Mouse (Mus musculus) G1E (cell line): ENCODE results near the gene Aacs.

Experiments
- CTCF ChIP-seq: IDR thresholded peaks from 2 replicates; pipeline ENCODE4 v1.5.1; 2012; ENCODE audit warnings: low read depth, low read length, inconsistent platforms, mixed read lengths
- GATA1 ChIP-seq: IDR thresholded peaks from 2 replicates; pipeline ENCODE4 v1.6.1; 2012; ENCODE audit warnings: borderline replicate concordance, low read length, inconsistent platforms, mixed read lengths
- GATA2 ChIP-seq: IDR thresholded peaks from 2 replicates; pipeline ENCODE4 v1.6.1; 2012; ENCODE audit warnings: low read depth, low read length, inconsistent platforms, borderline replicate concordance
- POLR2AphosphoS5 ChIP-seq: IDR thresholded peaks from 2 replicates; pipeline ENCODE4 v1.6.1; 2012; ENCODE audit warnings: low read depth, low read length, inconsistent platforms; ENCODE audit not compliant: insufficient replicate concordance

DNA sequence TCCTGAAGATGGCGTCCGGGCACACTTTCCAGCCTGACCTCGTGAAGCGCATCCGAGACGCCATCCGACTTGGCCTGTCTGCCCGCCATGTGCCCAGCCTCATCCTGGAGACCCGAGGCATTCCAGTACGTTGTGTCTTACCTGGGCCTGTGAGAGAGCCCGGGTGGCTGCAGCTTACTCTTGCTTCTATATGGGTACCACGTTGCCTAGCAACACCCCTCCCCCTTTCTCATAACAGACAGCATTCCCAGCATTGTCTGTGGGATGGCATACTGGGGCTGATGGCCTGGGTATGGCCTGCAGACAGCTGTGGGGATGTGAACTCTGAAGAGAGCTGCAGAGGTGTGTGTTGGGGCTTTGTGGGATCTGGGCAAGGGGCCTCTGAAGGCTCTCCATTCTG, 39.4 kb downstream of the Aacs start:
- TF ChIP-seq CTCF, result no peak
- TF ChIP-seq GATA1, result no peak
- TF ChIP-seq POLR2AphosphoS5, result no peak
- no peak for TF ChIP-seq GATA2
